Mouse (Mus musculus) right cerebral cortex, postnatal 14 days (tissue): ENCODE data around the gene Cyp4f16.
"Not testable (repeated sequence)": the region's sequence is repeated elsewhere in the genome, so short reads cannot be mapped to it uniquely, and the experiment has no call there.

Experiments used
- DNase-seq: peaks from one replicate; pipeline ENCODE4 v3.0.0; 2022

Gene Cyp4f16

GRCm38 (mm10) chr17:32536051-32536866, at the start of gene Cyp4f16:
Gene Cyp4f16 (plus strand): TSS chr17:32536558.
- peak; percentile 78 for DNase-seq

GRCm38 (mm10) chr17:32492349-32492980, 43.9 kb upstream of the Cyp4f16 start:
- DNase-seq: no peak

GRCm38 (mm10) chr17:32494601-32495000, 41.8 kb upstream of the Cyp4f16 start:
- DNase-seq: peak; percentile 64

GRCm38 (mm10) chr17:32500511-32500910, 35.8 kb upstream of the Cyp4f16 start:
- DNase-seq: not testable (repeated sequence)

GRCm38 (mm10) chr17:32501051-32501450, 35.3 kb upstream of the Cyp4f16 start:
- no peak for DNase-seq

GRCm38 (mm10) chr17:32503111-32503510, 33.2 kb upstream of the Cyp4f16 start:
- no peak for DNase-seq

GRCm38 (mm10) chr17:32505851-32506728, 30.3 kb upstream of the Cyp4f16 start, which contains the start of gene Cyp4f17:
Gene Cyp4f17 (plus strand): TSS chr17:32506050.
- DNase-seq: peak; percentile 10

GRCm38 (mm10) chr17:32506729-32507245, 29.6 kb upstream of the Cyp4f16 start:
- no peak for DNase-seq

- DNase-seq: no peak
Observed at GRCm38 (mm10) chr17:32516126-32516525, 20.2 kb upstream of the Cyp4f16 start.

- no peak for DNase-seq
Observed at GRCm38 (mm10) chr17:32521981-32522380, 14.4 kb upstream of the Cyp4f16 start.

- DNase-seq: no peak
Observed at GRCm38 (mm10) chr17:32522386-32522785, 14.0 kb upstream of the Cyp4f16 start.

GRCm38 (mm10) chr17:32522816-32523215, 13.5 kb upstream of the Cyp4f16 start:
- DNase-seq: no peak

- no peak for DNase-seq
Observed at GRCm38 (mm10) chr17:32523895-32524294, 12.5 kb upstream of the Cyp4f16 start.

GRCm38 (mm10) chr17:32526341-32526740, 10.0 kb upstream of the Cyp4f16 start:
- DNase-seq: not testable (repeated sequence)

GRCm38 (mm10) chr17:32527748-32528147, 8.6 kb upstream of the Cyp4f16 start:
- DNase-seq: no peak

- DNase-seq: peak; percentile 87
Observed at GRCm38 (mm10) chr17:32528408-32529337, 7.7 kb upstream of the Cyp4f16 start.

- not testable (repeated sequence) for DNase-seq
Observed at GRCm38 (mm10) chr17:32532356-32532755, 4.0 kb upstream of the Cyp4f16 start.

- DNase-seq: no peak
Observed at GRCm38 (mm10) chr17:32534068-32534467, 2.3 kb upstream of the Cyp4f16 start.

- no peak for DNase-seq
Observed at GRCm38 (mm10) chr17:32536867-32537250, 501 bp downstream of the Cyp4f16 start.

GRCm38 (mm10) chr17:32544792-32545191, 8.4 kb downstream of the Cyp4f16 start:
- not testable (repeated sequence) for DNase-seq

- DNase-seq: not testable (repeated sequence)
Observed at GRCm38 (mm10) chr17:32550377-32550776, 14.0 kb downstream of the Cyp4f16 start.
